Mouse (Mus musculus): ENCODE results near the gene Cdh24. TPM values are rescaled to one million over a fixed set of nuclear protein-coding genes. Genes with fewer than 3 reads are reported as not detected.

The Cdh24 gene
- polyA plus RNA-seq, 1 experiment = 6.0 TPM

DNA sequence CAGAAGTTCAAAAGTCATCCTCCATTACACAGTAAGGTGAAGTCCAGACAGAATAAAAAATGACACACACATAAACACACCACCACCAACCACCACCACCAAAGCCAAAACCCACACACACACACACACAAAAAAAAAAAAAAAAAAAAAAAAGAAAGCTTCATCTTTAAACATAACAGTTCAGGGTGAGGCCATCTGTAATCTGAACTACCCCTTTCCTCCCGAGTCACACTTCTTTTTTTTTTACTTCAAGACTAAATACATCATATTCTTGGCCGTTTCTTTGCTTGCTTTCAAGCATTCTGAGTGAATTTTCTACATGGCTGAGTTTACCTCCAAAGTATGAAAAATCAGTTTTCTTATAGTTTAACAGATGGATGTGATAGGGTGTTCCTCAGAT lies 39.6 kb downstream of the Cdh24 start:
- TF ChIP-seq POLR2A (IDR thresholded peaks at IDR 0.05; ENCODE audit: insufficient read depth, low read length) (no peak), CTCF (IDR thresholded peaks at IDR 0.05; ENCODE audit: low read depth, low read length) (no peak), EP300 (IDR thresholded peaks at IDR 0.05; ENCODE audit: insufficient read depth, low read depth, low read length) (no peak)
- H3K9ac ChIP-seq (ENCODE audit: low read depth, poor library complexity, severe bottlenecking) = no peak overlapping the region

DNA sequence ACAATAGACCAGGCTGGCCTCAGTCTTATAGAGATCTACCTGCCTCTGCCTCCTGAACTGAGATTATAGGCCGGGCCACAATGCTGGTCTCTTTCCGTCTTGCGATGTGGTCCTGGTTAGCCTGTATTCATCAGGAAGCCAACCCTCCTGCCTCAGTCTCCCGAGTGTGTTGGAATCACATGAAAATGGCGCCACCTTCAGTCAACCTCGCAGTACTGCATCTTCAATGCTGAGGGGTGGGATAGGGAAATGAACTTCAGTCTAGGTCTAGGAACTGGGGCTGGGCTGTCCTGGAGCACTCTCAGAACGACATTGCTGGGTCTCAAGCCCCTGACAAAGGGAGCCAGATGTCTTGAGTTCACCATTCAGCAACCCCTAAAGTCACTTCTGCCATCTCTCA lies 44.1 kb downstream of the Cdh24 start:
- Histone ChIP-seq H3K27ac (ENCODE audit: insufficient read depth, low read length) (no peak overlapping the region), H3K9me3 (replicated peaks; ENCODE audit: control insufficient read depth, insufficient read depth, low read length, poor library complexity, severe bottlenecking) (no peaks in the 10 kb centered on the region), H3K27me3 (ENCODE audit: control insufficient read depth, insufficient read depth, low read length, poor library complexity, severe bottlenecking) (no peaks in the 10 kb centered on the region), H3K9ac (ENCODE audit: low read depth, poor library complexity, severe bottlenecking) (no peak overlapping the region), H3K36me3 (ENCODE audit: control insufficient read depth, insufficient read depth, low read length, poor library complexity, severe bottlenecking) (no peaks in the 10 kb centered on the region), H3K4me1 (ENCODE audit: control insufficient read depth, insufficient read depth, low read length) (peaks cover 6% of the 10 kb centered on the region), H3K4me3 (ENCODE audit: low read depth, low read length) (no peak overlapping the region)
- TF ChIP-seq EP300 (IDR thresholded peaks at IDR 0.05; ENCODE audit: insufficient read depth, low read depth, low read length) (no peak), CTCF (IDR thresholded peaks at IDR 0.05; ENCODE audit: low read depth, low read length) (peak; percentile 83), POLR2A (IDR thresholded peaks at IDR 0.05; ENCODE audit: insufficient read depth, low read length) (no peak)

More for the DNA sequence above, 39.6 kb downstream of the Cdh24 start:
- Histone ChIP-seq H3K27ac (ENCODE audit: insufficient read depth, low read length) (no peak overlapping the region), H3K9me3 (replicated peaks; ENCODE audit: control insufficient read depth, insufficient read depth, low read length, poor library complexity, severe bottlenecking) (no peaks in the 10 kb centered on the region), H3K27me3 (ENCODE audit: control insufficient read depth, insufficient read depth, low read length, poor library complexity, severe bottlenecking) (no peaks in the 10 kb centered on the region), H3K4me3 (ENCODE audit: low read depth, low read length) (no peak overlapping the region), H3K36me3 (ENCODE audit: control insufficient read depth, insufficient read depth, low read length, poor library complexity, severe bottlenecking) (no peaks in the 10 kb centered on the region), H3K4me1 (ENCODE audit: control insufficient read depth, insufficient read depth, low read length) (peaks cover 3% of the 10 kb centered on the region)

DNA sequence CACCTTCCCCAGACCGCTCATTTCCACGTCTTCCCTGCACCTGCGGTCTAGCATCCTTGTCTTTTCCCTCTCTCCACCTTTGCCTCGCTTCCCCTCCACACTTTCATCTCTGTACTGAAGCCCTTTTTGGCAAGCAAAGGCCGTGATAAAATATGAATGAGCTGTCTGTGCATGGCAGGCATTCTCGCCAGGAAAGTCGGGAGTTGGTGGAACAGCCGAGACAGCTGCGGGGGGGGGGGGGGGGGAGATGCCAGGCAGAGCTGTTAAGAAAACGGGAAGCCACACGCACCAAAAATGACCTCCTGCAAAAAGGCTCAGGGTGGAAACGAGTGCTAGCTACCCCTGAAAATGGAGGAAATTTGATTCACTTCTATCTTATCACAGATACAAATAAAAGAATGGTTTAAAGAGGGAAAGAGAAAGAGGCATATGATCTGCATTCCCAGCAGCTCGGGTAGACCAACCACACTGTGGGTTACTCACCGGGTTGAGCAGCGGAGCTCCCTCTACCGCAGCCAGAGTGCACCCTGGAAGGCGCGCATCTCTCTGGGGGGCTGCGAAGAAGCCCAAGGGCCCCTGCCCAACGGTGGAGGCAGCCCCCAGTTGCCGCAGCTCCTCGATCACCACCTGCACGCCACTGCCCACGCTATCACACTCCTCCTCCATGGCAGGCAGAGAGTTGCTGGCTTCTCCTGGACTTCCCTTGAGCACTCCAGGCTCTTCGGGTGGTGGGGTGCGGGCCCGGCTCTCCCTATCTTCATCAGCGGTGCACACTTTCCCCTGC lies 46.3 kb downstream of the Cdh24 start:
- no peak overlapping the region for H3K27ac ChIP-seq (ENCODE audit: insufficient read depth, low read length)
- H3K36me3 ChIP-seq (ENCODE audit: control insufficient read depth, insufficient read depth, low read length, poor library complexity, severe bottlenecking) = no peaks in the 10 kb centered on the region
- peak overlapping the region; percentile 60 for H3K9ac ChIP-seq (ENCODE audit: low read depth, poor library complexity, severe bottlenecking)
- TF ChIP-seq POLR2A (IDR thresholded peaks at IDR 0.05; ENCODE audit: insufficient read depth, low read length) = no peak
- TF ChIP-seq CTCF (IDR thresholded peaks at IDR 0.05; ENCODE audit: low read depth, low read length) = no peak
- TF ChIP-seq EP300 (IDR thresholded peaks at IDR 0.05; ENCODE audit: insufficient read depth, low read depth, low read length) = no peak
- H3K9me3 ChIP-seq (replicated peaks; ENCODE audit: control insufficient read depth, insufficient read depth, low read length, poor library complexity, severe bottlenecking) = no peaks in the 10 kb centered on the region
- peaks cover 6% of the 10 kb centered on the region for H3K4me1 ChIP-seq (ENCODE audit: control insufficient read depth, insufficient read depth, low read length)
- no peaks in the 10 kb centered on the region for H3K27me3 ChIP-seq (ENCODE audit: control insufficient read depth, insufficient read depth, low read length, poor library complexity, severe bottlenecking)
- H3K4me3 ChIP-seq (ENCODE audit: low read depth, low read length) = peak overlapping the region; percentile 44

DNA sequence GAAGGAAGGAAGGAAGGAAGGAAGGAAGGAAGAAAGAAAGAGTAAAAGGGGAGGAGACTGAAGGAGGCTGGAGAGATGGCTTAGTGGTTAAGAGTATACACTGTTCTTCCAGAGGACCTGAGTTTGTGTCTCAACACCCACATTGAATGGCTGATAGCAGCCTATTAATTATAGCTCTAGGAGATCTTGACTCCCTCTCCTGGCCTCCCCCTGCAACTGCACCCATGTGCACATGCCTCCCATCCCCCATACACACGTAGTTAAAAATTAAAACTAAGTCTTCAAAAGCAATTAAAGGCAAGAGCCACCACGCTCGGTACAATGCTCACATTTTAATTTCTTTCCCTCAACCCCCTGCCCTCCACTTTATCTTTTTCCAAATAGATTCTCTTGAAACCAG lies 47.1 kb downstream of the Cdh24 start:
- Histone ChIP-seq H3K27me3 (ENCODE audit: control insufficient read depth, insufficient read depth, low read length, poor library complexity, severe bottlenecking) (no peaks in the 10 kb centered on the region), H3K4me1 (ENCODE audit: control insufficient read depth, insufficient read depth, low read length) (peaks cover 6% of the 10 kb centered on the region), H3K9me3 (replicated peaks; ENCODE audit: control insufficient read depth, insufficient read depth, low read length, poor library complexity, severe bottlenecking) (no peaks in the 10 kb centered on the region), H3K36me3 (ENCODE audit: control insufficient read depth, insufficient read depth, low read length, poor library complexity, severe bottlenecking) (no peaks in the 10 kb centered on the region), H3K9ac (ENCODE audit: low read depth, poor library complexity, severe bottlenecking) (no peak overlapping the region), H3K27ac (ENCODE audit: insufficient read depth, low read length) (no peak overlapping the region), H3K4me3 (ENCODE audit: low read depth, low read length) (no peak overlapping the region)
- no peak for TF ChIP-seq POLR2A (IDR thresholded peaks at IDR 0.05; ENCODE audit: insufficient read depth, low read length)
- TF ChIP-seq CTCF (IDR thresholded peaks at IDR 0.05; ENCODE audit: low read depth, low read length) = peak; percentile 61
- TF ChIP-seq EP300 (IDR thresholded peaks at IDR 0.05; ENCODE audit: insufficient read depth, low read depth, low read length) = no peak

DNA sequence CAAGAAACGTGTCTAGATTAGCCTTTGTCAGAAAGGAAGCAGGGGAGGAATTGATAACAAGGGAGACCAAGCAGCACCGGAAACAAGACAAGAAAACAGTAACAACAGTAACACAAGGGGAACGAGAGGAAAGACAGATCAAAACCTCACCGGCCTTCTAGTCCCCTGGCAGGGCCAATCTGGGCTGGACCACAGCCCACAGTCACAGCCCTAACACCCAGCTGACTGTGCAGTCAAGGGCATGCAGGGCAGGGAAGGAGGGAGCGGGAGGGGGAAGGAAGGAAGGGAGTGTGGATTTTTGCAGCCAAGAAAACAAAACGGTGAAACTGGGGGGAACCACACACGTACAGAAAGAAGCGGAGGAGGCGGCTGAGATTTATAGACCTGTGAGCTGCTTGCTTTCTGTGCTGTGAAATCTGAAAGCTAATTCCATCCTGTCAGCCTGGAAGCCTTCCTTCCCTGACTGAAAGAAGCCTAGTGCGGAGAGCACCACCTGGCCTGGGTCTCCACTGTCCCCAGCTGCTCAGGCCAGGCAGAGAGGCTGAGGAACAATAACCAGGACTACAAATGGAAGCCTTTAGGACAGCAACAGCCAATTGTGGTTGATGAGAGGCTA lies 48.7 kb downstream of the Cdh24 start:
- no peaks in the 10 kb centered on the region for H3K27me3 ChIP-seq (ENCODE audit: control insufficient read depth, insufficient read depth, low read length, poor library complexity, severe bottlenecking)
- H3K27ac ChIP-seq (ENCODE audit: insufficient read depth, low read length) = 0 out of 2 replicates have a peak overlapping the region, but pooled peaks have one; percentile 17
- H3K9ac ChIP-seq (ENCODE audit: low read depth, poor library complexity, severe bottlenecking) = no peak overlapping the region
- no peak overlapping the region for H3K4me3 ChIP-seq (ENCODE audit: low read depth, low read length)
- no peaks in the 10 kb centered on the region for H3K9me3 ChIP-seq (replicated peaks; ENCODE audit: control insufficient read depth, insufficient read depth, low read length, poor library complexity, severe bottlenecking)
- H3K36me3 ChIP-seq (ENCODE audit: control insufficient read depth, insufficient read depth, low read length, poor library complexity, severe bottlenecking) = no peaks in the 10 kb centered on the region
- TF ChIP-seq CTCF (IDR thresholded peaks at IDR 0.05; ENCODE audit: low read depth, low read length) (no peak), POLR2A (IDR thresholded peaks at IDR 0.05; ENCODE audit: insufficient read depth, low read length) (no peak), EP300 (IDR thresholded peaks at IDR 0.05; ENCODE audit: insufficient read depth, low read depth, low read length) (no peak)
- peaks cover 6% of the 10 kb centered on the region for H3K4me1 ChIP-seq (ENCODE audit: control insufficient read depth, insufficient read depth, low read length)

DNA sequence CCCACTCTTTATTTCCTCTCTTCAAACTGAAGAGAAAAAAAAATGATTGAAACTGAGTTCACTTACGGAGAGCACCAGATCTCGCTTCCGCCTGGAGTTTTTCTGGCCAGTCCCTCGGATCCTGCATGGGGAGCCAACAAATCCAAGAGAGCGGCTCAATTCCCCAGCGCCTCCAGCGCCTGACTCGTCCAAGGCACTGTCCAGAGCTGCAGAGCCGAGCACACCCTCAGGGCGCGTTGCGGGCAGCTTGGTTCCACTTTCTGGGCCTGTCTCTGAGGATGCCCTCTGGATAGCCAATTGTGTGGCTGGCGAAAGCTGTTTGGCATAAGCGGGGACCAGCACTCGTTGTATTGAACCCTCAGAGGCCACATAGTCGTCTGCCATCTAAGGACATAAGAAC lies 50.1 kb downstream of the Cdh24 start:
- Histone ChIP-seq H3K4me3 (ENCODE audit: low read depth, low read length) (no peak overlapping the region), H3K4me1 (ENCODE audit: control insufficient read depth, insufficient read depth, low read length) (peaks cover 6% of the 10 kb centered on the region), H3K9ac (ENCODE audit: low read depth, poor library complexity, severe bottlenecking) (no peak overlapping the region), H3K9me3 (replicated peaks; ENCODE audit: control insufficient read depth, insufficient read depth, low read length, poor library complexity, severe bottlenecking) (no peaks in the 10 kb centered on the region), H3K27me3 (ENCODE audit: control insufficient read depth, insufficient read depth, low read length, poor library complexity, severe bottlenecking) (no peaks in the 10 kb centered on the region), H3K27ac (ENCODE audit: insufficient read depth, low read length) (no peak overlapping the region), H3K36me3 (ENCODE audit: control insufficient read depth, insufficient read depth, low read length, poor library complexity, severe bottlenecking) (no peaks in the 10 kb centered on the region)
- TF ChIP-seq EP300 (IDR thresholded peaks at IDR 0.05; ENCODE audit: insufficient read depth, low read depth, low read length) = no peak
- no peak for TF ChIP-seq POLR2A (IDR thresholded peaks at IDR 0.05; ENCODE audit: insufficient read depth, low read length)
- no peak for TF ChIP-seq CTCF (IDR thresholded peaks at IDR 0.05; ENCODE audit: low read depth, low read length)

All from ES-Bruce4 (cell line).